Mouse (Mus musculus) neural tube, embryonic 10.5 days (tissue): Measurements from ENCODE around the gene Gm9970.
"Not testable (repeated sequence)": the region's sequence is repeated elsewhere in the genome, so short reads cannot be mapped to it uniquely, and the experiment has no call there.

Experiments used
- DNase-seq: peaks from one replicate; pipeline ENCODE4 v3.0.0-alpha.2; 2017; ENCODE audit warnings: low spot score; ENCODE audit errors: extremely low spot score

Gene Gm9970

DNA sequence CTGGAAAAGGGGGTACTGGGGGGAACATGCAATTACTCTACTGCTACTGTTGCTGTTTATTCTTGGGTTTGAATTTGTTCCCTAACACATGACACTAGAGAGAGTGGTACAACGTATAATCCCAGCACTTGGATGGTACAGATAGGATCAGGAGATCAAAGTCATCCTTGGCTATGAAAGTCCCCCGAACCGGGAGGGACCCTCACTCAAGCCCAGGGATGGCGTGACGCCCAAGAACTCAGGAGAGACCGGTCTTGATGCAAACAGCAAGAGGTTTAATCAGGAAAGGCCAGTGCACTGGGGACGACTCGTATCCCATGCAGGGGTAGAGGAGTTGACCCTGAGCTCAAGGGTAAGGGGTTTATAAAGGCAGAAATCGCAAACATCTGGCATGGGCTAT, 18.3 kb downstream of the Gm9970 start:
- DNase-seq = no peak

DNA sequence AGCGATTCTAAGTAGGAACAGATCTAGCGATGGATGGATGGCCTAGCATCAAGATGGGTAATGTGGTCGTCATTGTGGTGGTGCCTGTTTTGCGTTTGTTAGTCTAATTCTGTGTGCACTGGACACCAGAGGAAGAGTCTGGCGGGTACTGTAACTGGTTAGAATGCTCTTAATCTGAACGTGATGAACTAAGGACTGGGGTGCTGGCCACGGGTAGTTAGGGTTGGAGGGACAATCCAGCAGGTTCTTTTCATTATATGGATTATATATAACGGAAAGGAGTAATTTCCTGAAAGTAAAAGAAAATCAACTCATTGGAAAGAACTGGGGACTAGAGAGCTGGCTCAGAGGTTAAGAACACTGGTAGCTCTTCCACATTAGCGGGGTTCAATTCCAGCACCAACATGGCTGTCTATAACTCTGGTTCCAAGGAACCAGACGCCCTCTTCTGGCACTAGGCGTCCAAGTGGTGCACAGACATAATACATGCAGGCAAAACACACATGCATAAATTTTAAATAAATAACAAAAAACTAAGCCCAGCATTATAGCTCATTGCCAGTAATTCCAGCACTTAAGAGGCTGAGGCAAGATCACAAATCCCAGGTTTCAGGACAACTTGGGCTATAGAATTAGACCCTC, 19.6 kb downstream of the Gm9970 start:
- DNase-seq = peak; percentile 30

DNA sequence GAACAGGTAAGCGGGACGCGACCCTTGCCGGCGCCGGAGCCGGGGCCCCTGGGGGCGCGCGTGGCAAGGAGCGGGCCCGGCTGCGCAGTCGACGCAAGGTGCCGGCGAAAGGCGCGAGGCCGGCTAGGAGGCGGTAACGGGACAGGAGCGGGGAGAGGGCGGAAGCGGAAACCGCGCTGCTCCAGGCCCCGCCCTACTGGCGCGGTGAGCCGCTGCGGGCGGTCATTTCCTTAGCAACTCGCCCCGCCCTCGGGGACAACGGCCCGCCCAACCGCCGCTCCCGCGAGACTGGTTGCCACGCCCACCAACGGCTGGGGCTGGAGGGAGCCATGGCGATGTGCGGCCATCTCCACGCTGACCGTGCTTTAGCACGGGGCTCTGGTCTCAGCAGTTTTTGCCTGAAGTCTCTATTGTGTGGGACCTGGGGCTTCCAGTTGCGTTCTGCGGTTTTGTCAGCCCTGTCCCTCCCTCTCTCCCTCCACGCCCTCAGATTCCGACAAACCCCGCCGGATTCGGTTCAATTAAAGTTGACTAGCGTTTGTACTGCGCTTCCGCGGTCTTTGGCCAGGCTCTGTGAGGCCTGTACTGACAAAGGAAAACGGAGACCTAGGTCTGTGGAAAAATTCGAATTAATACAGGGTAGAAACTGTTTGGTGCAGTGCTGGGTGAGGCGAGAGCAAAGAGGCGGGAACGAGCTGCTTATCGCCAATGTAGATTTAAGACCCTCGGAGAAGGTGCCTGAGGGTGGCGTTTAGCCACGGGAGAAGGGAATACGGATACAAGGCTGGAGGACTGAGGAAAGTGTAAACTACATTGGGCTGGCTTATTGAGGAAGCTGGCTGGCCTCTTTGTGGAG, 20.4 kb downstream of the Gm9970 start, which contains the start of gene Ppm1g:
Gene Ppm1g, minus strand, starts transcription at position 240 of the 856 bp plus-strand sequence.
- DNase-seq = peak; percentile 98

DNA sequence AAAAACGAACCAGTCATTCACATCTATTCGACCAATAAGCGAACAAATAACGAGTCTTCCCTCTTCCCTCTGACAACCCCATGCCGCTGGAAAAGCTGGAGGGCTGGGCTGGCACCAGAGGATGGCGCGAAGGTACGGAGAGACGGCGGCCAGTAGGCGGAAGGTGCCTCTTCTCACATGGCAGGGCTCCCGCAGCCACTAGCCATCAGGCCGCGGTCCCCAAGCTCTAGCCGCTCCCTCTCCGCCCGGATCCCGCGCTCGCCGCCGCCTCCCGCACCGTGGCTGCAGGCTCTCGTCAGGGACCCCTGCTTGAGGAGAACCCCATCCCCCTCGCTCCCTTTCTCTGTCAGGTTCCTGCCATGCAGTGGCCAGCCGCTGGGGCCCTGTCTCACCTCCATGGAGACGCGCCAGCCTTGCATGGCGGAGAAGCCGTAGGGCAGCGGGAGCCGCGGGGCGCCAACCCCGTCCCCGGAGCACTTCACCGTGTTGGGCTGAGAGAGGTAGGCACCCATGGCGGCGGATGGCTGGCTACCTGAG, 21.1 kb downstream of the Gm9970 start:
- DNase-seq = no peak

DNA sequence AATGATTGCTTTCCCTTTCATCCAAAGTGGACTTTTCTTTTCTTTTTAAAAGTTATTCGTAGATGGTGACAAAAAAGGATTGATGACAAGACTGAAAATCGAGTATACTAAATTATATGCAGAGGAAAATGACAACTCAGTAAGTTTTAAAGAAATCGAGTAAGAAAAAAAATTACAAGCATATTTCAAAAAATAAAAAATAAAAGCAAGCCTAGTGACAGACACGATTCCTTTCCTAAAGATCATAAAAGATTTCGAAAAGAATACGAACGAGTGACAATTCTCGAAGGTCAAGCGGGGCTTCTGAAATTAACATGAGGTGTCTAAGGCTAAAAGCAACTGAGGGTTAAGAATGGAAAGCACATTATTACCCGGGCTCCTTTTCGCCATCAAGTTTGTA, 21.6 kb downstream of the Gm9970 start:
- no peak for DNase-seq

DNA sequence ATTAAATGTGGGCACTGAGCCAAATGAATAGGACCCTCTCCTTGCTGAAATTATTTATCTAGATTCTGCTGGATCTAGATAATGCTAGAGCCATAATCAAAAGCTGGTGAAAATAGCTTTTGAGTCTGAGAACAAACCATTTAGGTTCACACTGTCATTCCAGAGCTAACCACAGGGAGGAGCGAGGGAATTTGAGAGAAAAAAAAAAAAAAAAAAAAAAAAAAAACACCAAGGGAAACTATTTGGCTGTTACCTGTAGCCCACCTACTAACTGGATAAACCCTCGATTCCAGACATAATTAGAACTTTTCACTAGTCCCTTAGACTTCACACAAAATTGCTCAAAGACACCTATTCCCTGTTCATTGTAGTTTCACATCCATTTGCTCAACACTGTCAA, 22.0 kb downstream of the Gm9970 start:
- no peak for DNase-seq

DNA sequence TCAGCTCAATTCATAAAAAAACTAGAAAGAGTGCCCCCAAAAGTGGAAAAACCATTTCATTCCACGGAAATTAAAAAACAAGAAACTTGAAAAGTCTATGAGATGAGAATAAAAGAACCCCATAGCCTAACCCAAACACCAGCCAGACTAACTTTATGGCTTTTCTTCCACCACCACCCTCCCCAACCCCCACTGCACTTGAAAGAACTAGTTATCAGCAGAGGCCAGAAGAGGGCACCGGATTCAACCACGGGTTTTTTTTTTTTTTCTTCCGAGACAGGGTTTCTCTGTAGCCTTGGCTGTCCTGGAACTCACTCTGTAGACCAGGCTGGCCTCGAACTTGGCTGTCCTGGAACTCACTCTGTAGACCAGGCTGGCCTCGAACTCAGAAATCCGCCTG, 22.7 kb downstream of the Gm9970 start:
- DNase-seq = no peak

DNA sequence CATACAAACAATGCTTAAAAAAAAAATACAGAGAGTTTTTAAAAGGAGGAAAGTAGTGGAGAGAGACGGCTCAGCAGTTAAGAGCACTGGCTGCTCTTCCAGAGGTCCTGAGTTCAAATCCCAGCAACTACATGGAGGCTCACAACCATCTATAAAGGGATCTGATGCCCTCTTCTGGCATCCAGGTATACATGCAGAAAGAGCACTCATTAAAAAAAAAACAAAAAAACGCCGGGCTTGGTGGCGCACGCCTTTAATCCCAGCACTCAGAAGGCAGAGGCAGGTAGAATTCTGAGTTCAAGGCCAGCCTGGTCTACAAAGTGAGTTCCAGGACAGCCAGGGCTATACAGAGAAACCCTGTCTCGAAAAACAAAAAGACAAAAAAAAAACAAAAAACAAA, 24.5 kb downstream of the Gm9970 start:
- DNase-seq = not testable (repeated sequence)

DNA sequence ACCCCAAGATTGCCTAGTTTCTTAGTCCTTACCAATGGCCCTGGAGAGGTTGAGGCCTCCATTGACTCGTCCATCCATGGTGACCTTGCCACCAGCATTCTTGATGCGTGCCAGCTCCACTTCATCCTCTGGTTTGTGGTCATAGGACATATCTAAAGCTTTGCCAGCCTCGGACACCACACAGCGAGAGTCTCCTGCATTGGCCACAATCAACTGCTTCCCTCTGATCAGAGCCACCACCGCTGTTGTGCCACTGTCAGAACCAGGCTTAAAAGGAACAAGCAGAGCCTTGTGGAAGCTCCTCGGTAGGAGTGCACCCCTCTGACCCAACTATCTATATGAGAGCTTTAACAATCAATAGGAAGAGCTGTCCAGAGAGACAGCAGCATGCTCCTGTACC, 36.6 kb downstream of the Gm9970 start:
- DNase-seq = no peak

DNA sequence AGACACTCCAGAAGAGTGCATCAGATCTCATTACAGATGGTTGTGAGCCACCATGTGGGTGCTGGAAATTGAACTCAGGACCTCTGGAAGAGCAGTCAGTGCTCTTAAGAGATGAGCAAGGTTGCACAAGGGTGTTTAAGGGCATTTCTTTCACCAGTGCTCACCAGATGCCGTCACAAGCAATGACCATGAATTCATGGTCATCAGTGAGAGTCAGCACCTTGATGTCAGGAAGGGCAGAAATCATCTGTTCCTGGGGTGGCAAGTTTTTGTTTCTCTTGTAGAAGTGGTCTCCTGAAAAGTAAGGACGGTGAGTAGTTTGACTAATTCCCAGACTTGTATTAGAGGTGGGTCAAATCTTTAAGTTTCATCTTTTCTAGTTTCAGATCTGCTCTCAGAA, 37.2 kb downstream of the Gm9970 start:
- no peak for DNase-seq

DNA sequence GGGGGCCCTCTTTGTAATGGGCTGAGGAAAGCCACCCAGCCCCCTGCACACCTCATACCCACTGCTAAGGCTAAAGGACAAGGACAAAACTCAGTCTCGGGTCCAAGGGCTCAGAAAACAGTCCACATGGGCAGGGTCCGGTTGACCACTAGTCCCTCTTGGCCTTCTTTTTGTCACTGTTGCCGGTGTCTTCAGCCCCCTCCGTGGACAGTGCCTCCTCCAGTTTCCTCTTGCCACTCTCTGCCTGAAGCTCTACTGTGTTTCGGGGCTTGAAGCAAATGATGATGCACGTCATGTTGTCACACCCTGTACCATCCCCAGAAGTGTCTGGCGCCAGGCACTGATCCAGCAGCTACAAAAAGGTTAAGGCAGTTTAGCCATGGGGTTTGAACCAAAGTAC, 38.1 kb downstream of the Gm9970 start:
- no peak for DNase-seq

DNA sequence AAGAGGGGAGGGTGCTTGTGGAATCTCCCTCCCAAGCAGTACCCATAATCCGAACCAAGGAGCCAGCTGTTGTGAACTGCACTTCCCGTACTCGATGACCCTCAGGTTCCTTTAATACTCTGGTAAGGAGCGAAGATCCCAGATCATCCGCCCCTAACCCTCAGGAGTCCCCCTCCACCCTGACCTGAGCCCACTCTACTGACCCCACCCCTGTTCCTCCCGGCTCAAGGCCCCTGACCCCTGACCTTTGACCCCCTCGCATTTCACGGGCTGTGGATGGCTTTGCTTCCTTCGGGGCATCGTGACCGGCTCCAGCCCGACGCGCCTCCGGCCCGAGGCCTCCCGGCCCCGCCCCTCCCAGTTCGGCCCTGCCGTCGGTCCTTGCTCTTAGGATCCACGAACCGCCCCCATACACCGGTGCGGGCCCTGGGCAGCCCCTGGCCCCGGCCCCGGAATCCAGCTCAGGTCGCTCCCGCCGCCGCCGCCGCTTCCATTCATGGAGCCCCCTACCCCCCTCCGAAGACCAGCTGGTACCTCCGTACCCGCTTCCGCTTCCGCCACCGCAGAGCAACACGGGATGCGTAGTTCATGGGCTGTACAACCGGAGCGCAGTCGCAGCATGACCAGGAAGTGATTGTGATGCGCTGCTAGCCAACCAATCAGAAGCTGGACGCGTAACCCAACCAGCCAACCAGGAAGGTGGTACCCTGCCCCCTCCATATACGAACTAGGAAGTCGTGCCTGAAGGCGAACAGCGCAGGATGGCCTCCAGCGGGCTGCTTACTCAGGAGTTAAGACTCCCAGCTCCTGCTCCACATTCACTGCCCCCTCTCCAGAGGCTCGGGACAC, 39.1 kb downstream of the Gm9970 start, which contains the start of gene Zfp513:
Gene Zfp513, minus strand, starts transcription at position 562 of the 849 bp plus-strand sequence.
- DNase-seq = peak; percentile 96

DNA sequence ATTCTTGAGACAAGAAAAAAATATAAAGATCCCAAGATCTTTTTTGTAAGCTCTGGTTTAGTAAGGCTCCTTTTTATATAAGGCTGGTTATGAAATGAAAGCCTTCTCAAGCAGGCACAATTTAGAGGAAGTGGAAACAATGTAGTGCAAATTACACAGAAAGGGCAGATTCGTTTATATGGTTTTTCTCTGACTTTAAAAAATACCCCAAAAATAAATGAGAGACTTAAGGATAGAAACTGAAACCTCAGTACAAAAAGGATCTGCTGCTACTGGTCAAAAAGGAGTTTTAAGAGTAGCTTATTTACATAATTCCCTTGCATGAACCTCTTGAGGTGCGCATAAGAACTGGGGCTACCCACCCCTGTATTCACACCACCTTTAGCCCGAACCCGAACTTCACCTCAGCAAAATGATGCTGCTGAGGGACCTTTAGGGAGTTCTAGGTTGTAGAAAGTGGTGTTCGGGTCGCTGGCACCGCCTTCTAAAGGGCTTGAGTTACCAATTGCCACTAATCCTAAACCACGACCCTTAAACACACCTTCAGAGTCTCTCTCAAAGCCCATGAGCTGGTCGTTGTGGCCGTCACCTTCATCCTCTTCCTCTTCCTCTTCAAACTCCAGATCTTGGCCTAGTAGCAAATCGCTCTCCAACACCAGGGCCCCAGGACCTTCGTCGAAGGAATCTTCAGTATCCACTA, 39.8 kb downstream of the Gm9970 start:
- no peak for DNase-seq

DNA sequence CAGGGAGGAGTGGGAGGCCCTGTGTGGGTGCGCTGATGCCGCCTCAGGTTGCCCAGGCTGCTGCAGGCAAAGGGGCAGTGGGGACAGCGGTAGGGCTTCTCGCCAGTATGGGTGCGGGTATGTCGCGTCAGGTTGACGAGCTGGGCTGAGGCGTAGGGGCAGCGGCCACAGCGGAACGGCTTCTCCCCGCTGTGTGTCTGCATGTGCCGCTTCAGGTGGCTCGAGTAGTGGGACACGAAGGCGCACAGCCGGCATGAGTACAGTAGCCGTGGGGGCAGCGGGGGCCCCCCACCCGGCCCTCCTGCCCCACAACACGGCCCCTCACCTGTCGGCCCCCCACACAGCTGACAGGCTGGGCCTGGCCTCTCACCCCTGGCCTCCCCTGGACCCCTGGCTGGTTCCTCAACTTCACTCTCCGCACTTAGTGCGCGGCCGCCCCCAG, 40.7 kb downstream of the Gm9970 start:
- DNase-seq = no peak

DNA sequence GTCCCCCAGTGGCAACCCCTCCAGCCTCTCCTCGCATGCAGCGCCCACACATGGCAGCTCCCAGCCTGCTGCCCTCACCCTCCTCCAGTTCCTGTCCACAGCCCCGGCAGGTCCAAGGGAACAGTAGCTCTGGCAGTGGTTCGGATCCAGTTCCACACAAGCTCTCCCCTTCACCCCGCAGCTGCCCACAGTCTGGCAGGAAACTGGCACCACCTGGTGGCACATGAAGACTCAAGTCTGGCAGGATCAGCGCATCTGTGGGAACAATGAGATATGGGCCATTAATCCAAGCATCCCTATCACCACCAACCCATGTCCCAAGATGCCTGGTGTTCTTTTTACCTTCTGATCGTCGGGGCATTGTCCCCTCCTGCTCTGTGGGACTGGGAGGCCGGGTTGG, 41.1 kb downstream of the Gm9970 start:
- DNase-seq = no peak

DNA sequence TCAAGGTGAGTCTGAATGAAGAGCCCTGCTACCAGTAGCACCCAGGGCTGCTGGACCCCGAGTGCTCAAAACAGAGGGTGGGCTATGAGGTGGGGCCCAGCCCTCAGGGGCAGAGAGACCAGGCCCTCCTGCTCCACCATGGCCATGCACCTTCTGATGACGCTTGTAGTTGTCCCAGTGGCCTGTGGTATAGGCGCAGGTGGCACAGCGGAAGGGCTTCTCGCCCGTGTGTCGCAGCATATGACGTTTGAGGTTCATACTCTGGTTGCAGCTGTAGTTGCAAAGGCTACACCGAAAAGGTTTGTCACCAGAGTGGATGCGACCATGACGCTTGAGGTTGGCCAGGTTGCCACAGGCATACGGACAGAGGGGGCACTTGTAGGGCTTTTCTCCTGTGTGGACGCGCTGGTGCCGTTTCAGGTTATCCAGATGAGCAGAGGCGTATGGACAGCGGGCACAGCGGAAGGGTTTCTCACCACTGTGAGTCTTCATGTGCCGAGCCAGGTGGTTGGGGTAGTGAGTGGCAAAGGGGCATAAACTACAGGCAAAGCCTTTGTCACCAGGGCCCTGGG, 41.6 kb downstream of the Gm9970 start:
- no peak for DNase-seq

DNA sequence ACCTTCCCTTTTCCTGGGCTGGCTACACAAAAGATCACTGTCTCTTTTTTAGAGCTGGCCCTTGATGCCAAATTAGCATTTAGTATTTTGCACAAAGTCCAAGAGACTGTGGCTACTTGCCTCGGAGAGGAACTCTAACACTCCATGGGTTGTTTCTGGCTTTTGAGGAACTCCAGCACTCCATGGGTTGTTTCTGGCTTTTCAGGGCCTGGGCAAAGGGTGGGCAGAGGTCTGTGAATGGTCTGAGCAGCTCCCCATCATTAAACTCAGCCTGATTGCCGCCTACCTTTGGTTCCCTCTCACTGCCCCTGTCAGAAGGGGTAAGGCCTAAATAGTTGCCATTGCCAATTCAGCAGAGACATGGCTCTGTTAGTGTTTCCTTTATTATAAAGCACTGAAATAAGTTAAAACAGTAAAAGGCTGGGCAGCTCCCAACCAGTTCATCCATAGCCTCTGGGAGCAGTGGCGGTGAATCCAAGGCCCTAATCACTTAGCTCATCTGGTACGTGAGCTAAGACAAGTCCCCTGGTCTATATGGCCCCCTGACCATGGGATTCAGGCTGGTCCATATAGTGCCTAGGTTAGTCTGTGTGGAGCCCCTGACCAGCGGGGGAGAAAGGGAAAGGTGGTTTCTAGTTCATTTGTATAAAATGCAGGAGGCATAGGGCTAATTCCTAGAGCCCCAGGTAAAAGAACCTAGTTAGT, 42.3 kb downstream of the Gm9970 start:
- no peak for DNase-seq

DNA sequence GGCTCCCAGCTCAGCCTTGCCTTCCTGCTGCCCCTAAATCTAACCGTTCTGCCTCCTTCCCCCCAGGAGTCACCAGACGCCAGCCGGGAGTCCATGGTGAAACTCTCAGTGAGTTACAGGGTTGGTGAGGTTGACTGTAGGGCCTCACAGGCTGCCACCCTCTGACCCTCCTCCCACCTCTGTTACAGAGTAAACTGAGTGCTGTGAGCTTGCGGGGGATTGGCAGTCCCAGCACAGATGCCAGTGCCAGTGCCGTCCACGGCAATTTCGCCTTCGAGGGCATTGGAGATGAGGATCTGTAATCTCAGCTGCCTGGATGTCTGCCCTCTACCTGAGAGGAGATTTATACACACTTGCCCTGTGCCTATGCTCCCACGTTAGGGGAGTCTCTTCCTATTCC, 42.9 kb downstream of the Gm9970 start:
- no peak for DNase-seq

DNA sequence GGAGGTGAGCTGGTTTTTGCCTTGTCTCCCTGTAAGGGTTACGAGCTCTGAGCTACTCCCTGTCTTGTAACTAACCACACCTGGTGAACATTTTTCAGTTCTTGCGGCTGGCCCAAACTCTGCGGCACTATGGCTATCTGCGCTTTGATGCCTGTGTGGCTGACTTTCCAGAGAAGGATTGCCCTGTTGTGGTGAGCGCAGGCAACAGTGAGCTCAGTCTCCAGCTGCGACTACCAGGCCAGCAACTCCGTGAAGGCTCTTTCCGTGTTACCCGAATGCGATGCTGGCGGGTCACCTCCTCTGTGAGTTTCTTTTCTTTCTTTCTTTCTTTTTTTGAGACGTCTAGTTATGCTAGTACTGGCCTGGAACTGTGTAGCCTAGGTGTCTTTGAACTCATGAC, 44.0 kb downstream of the Gm9970 start:
- DNase-seq = no peak

DNA sequence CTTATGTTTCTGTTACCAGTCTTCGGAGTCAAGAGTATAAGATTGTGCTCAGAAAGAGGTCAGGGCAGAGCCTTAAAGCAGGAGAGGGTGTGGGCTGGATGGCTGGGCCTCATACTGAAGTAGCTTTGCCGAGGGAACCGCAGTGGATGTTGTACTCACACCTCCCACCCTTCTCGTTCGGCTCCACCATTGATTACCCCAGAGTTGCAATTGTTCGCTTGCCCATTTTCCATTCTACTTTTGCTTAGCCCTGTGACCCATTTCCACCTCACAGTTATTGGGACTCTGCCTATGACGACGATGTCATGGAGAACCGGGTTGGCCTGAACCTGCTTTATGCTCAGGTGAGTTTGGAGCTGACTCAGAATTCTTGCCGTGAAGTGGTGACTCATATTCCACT, 44.8 kb downstream of the Gm9970 start:
- no peak for DNase-seq
